Mouse (Mus musculus) heart, embryonic 16.5 days (tissue): ENCODE results near the gene Rgs9bp. TPM values are rescaled to one million over a fixed set of nuclear protein-coding genes. Genes with fewer than 3 reads are reported as not detected.

Experiments
- ATAC-seq: fragments of 200-750 bp; cut with Nextera tagmentation; replicated peaks from 2 replicates; pipeline ENCODE4 v1.8.0; 2017; ENCODE audit warnings: moderate number of reproducible peaks; ENCODE audit not compliant: insufficient read depth, low FRiP score; ENCODE audit errors: extremely low read depth
- H3K27ac ChIP-seq: fragments of 300-500 bp; sonication (generic); 2 replicates; pipeline ENCODE4 v1.5.1; 2014; ENCODE audit warnings: mild to moderate bottlenecking, low read length, control low read depth, moderate library complexity
- H3K27me3 ChIP-seq: fragments of 300-500 bp; sonication (generic); 2 replicates; pipeline ENCODE4 v1.6.1; 2014; ENCODE audit warnings: low read length, mixed read lengths; ENCODE audit not compliant: control insufficient read depth, insufficient read depth
- H3K36me3 ChIP-seq: fragments of 300-500 bp; sonication (generic); 2 replicates; pipeline ENCODE4 v1.6.1; 2014; ENCODE audit not compliant: control insufficient read depth, insufficient read depth
- H3K4me1 ChIP-seq: fragments of 300-500 bp; sonication (generic); 2 replicates; pipeline ENCODE4 v1.6.1; 2014; ENCODE audit warnings: low read length, mixed read lengths; ENCODE audit not compliant: control insufficient read depth, insufficient read depth
- H3K4me2 ChIP-seq: fragments of 300-500 bp; sonication (generic); 2 replicates; pipeline ENCODE4 v1.6.1; 2014; ENCODE audit warnings: low read depth, mild to moderate bottlenecking, control low read depth, low read length
- H3K4me3 ChIP-seq: fragments of 300-500 bp; sonication (generic); 2 replicates; pipeline ENCODE4 v1.5.1; 2014; ENCODE audit warnings: mild to moderate bottlenecking, control low read depth, low read length
- H3K9ac ChIP-seq: fragments of 300-500 bp; sonication (generic); 2 replicates; pipeline ENCODE4 v1.6.1; 2014; ENCODE audit warnings: low read length, control low read depth
- H3K9me3 ChIP-seq: fragments of 300-500 bp; sonication (generic); replicated peaks from 2 replicates; pipeline ENCODE4 v1.6.1; 2016; ENCODE audit warnings: low read length; ENCODE audit not compliant: control insufficient read depth
- WGBS: fragments of 180-500 bp; shearing (Covaris S2); extraction: QIAGEN DNeasy Blood & Tissue Kit; methylation state at CpG from one replicate; pipeline ENCODE4 v1.1.7; 2014; 5-methylcytosine and 5-hydroxymethylcytosine counted together
- polyA plus RNA-seq: library from polyadenylated mRNA; unstranded; fragments of >200 nt; fragmentation: Nextera tagmentation; extraction: Ambion mirVana; gene quantifications from 2 replicates; pipeline ENCODE4 v1.2.1, GENCODE M21; 2015

Rgs9bp gene
- polyA plus RNA-seq, 1 experiment from 2014 or later, result 0.35 TPM

DNA sequence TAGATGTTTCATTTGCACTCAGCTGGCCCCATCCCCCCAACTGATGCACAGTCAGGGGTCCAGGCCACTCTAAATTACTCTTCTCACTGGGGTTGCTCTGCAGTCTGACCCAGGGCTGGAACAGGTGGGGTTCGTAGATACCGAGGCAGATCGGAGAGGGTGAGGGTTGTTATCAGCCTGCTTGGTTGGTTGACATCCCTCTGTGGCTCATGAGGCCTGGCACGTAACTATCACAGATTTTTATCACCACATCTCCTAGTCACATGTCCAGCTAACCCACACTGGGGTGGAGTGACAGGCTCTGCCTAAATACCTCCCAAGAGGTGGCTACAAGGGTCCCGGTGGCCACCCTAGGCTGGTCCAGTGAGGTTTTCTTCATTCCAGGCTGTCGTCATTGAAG lies 15.7 kb upstream of the Rgs9bp start:
- Histone ChIP-seq H3K9ac (no peak overlapping the region), H3K4me1 (no peaks in the 10 kb centered on the region), H3K4me2 (no peak overlapping the region), H3K36me3 (peaks cover 17% of the 10 kb centered on the region), H3K4me3 (no peak overlapping the region), H3K27ac (no peak overlapping the region), H3K9me3 (no peaks in the 10 kb centered on the region), H3K27me3 (no peaks in the 10 kb centered on the region)
- 75% methylated on average over 6 of the region's 6 CpGs for WGBS
- ATAC-seq, result no peak

DNA sequence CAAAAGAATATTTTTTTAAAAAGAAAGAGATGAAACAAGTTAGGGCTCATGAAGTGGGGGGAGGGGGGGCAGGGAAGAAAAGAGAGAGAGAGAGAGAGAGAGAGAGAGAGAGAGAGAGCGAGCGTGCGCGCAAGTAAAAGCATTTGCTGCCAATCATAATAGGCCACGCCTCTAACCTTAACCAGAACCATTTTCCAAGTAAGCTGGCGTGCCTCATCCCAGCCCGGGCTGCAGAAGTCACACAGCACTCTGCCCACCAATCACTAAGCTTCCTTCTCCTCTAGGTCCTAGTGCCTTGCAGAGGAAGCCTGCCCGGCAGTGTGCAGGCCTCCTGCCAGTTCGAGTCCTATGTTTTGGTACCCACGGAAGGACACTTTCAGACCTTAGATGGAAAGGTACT lies 14.6 kb upstream of the Rgs9bp start:
- H3K36me3 ChIP-seq, result peaks cover 21% of the 10 kb centered on the region
- ATAC-seq, result no peak
- 89% methylated on average over 10 of the region's 10 CpGs for WGBS

DNA sequence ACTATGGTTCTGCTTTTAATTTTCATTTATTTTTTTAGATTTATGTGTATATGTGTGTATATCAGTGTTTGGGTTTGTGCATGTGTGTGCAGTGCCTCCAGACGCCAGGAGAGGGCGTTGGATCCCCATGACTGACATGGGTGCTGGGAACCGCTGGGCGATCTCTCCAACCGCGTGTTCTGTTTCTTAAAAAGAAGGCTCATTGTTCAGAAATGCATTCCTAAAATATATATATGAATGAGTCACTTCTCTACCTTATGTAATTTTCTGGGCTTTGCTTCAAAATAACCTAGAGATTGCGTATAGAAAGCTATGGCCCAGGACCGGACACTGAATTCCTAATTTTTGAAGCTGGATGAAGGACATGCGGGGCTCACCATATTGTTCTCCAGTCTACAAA lies 14.1 kb upstream of the Rgs9bp start:
- no peak for ATAC-seq
- Histone ChIP-seq H3K9ac (no peak overlapping the region), H3K9me3 (no peaks in the 10 kb centered on the region), H3K4me2 (no peak overlapping the region), H3K4me3 (no peak overlapping the region), H3K27me3 (no peaks in the 10 kb centered on the region), H3K36me3 (peaks cover 21% of the 10 kb centered on the region), H3K27ac (no peak overlapping the region), H3K4me1 (no peaks in the 10 kb centered on the region)
- WGBS, result 87% methylated on average over 9 of the region's 9 CpGs

More for the DNA sequence above, 14.6 kb upstream of the Rgs9bp start:
- Histone ChIP-seq H3K27ac (no peak overlapping the region), H3K9me3 (no peaks in the 10 kb centered on the region), H3K27me3 (no peaks in the 10 kb centered on the region), H3K4me3 (no peak overlapping the region), H3K9ac (no peak overlapping the region), H3K4me1 (no peaks in the 10 kb centered on the region), H3K4me2 (no peak overlapping the region)

DNA sequence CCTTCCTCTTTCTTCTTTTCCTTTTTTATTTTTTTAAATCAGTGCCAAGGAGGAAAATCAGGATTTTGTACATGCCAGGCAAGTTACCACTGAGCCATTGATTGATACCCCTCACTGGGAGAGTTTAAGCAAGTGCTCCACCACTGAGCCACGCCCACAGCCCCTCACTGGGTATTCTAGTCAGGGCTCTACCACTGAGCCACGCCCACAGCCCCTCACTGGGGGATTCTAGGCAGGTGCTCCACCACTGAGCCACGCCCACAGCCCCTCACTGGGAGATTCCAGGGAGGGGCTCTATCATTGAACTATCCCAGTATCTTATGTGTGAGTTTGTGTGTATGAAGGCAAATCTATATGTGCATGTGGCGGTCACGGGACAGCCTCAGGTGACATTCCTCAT lies 8.9 kb upstream of the Rgs9bp start:
- Histone ChIP-seq H3K4me1 (0 out of 2 replicates have a peak, but pooled peaks cover 2% of the 10 kb centered on the region), H3K27ac (no peak overlapping the region), H3K9me3 (no peaks in the 10 kb centered on the region), H3K36me3 (peaks cover 16% of the 10 kb centered on the region), H3K4me2 (no peak overlapping the region), H3K4me3 (no peak overlapping the region), H3K27me3 (no peaks in the 10 kb centered on the region), H3K9ac (no peak overlapping the region)
- ATAC-seq, result no peak
- 88% methylated on average over 5 of the region's 5 CpGs for WGBS

DNA sequence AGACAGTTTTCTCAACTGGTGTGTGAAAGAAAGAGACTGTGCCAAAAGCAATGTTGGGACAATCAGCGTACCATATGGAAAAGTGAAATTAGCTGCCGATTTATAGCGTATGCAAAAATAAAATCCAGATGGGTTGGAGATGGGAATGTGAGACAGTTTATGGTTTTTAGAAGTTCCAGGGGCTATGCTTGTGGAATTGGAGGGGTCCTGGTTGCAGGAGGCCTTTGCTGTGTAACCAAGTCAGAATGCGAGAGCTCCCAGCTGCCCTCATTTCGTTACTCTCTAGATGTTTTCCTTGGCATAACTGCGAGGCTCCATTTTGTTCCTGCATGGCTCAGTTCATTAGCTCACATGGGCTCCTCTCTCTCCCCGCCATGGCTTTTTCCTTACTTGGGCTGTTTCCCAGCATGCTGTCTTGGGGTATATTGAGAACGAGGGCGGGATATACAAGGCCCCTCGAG lies 5.4 kb upstream of the Rgs9bp start:
- H3K27ac ChIP-seq, result peak overlapping the region; percentile 59
- no peak overlapping the region for H3K9ac ChIP-seq
- no peak overlapping the region for H3K4me3 ChIP-seq
- H3K4me2 ChIP-seq, result no peak overlapping the region
- WGBS, result 82% methylated on average over 10 of the region's 10 CpGs
- no peaks in the 10 kb centered on the region for H3K9me3 ChIP-seq
- H3K4me1 ChIP-seq, result peaks cover 17% of the 10 kb centered on the region
- H3K27me3 ChIP-seq, result no peaks in the 10 kb centered on the region
- no peak for ATAC-seq
- peaks cover 16% of the 10 kb centered on the region for H3K36me3 ChIP-seq

DNA sequence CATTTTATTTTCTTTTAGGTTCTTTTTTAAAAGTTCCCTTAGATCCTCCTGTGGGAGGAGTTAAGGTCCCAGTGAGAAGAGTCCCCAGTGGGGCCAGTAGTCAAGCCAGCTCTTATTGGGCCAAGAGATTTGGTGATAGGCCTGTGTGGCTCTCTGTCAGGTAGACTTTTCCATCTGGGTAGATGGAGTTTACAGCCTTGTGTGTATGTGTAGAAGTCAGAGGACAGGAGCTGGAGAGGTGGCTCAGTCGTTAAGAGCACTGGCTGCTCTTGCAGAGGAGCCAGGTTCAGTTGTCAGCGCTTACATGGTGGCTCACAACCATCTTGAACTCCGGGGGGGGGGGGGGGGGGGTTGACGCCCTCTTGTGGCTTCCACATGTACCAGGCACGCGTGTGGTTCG lies 4.1 kb upstream of the Rgs9bp start:
- Histone ChIP-seq H3K27ac (no peak overlapping the region), H3K9ac (no peak overlapping the region), H3K9me3 (no peaks in the 10 kb centered on the region), H3K4me3 (no peak overlapping the region), H3K27me3 (no peaks in the 10 kb centered on the region), H3K4me1 (peaks cover 17% of the 10 kb centered on the region), H3K4me2 (no peak overlapping the region), H3K36me3 (peaks cover 13% of the 10 kb centered on the region)
- WGBS, result 75% methylated on average over 6 of the region's 7 CpGs
- no peak for ATAC-seq

- Histone ChIP-seq H3K9ac (no peak overlapping the region), H3K27me3 (peaks cover under 1% of the 10 kb centered on the region; the same call in 1 of the 2 replicates), H3K27ac (no peak overlapping the region), H3K9me3 (no peaks in the 10 kb centered on the region), H3K4me3 (no peak overlapping the region), H3K4me2 (no peak overlapping the region), H3K36me3 (peaks cover 10% of the 10 kb centered on the region), H3K4me1 (peaks cover 21% of the 10 kb centered on the region)
- ATAC-seq, result no peak
- WGBS, result 75% methylated on average over 9 of the region's 9 CpGs
Observed at GRCm38 (mm10) chr7:35588680-35589428, 3.5 kb upstream of the Rgs9bp start.

GRCm38 (mm10) chr7:35587728-35588127 lies 2.3 kb upstream of the Rgs9bp start:
- Histone ChIP-seq H3K27ac (no peak overlapping the region), H3K9ac (no peak overlapping the region), H3K4me3 (no peak overlapping the region), H3K27me3 (peaks cover 7% of the 10 kb centered on the region), H3K9me3 (no peaks in the 10 kb centered on the region), H3K4me2 (no peak overlapping the region), H3K36me3 (no peaks in the 10 kb centered on the region; the same call in none of the 2 replicates), H3K4me1 (peaks cover 21% of the 10 kb centered on the region)
- WGBS, result 72% methylated on average over 5 of the region's 5 CpGs
- no peak for ATAC-seq

GRCm38 (mm10) chr7:35586906-35587445 lies 1.6 kb upstream of the Rgs9bp start:
- H3K27ac ChIP-seq, result no peak overlapping the region
- peak overlapping the region; percentile 88 for H3K9ac ChIP-seq
- peak overlapping the region; percentile 97 for H3K4me3 ChIP-seq
- H3K4me1 ChIP-seq, result peaks cover 21% of the 10 kb centered on the region
- no peaks in the 10 kb centered on the region for H3K9me3 ChIP-seq
- no peaks in the 10 kb centered on the region; the same call in 1 of the 2 replicates for H3K36me3 ChIP-seq
- H3K4me2 ChIP-seq, result peak overlapping the region; percentile 96
- H3K27me3 ChIP-seq, result peaks cover 10% of the 10 kb centered on the region
- no peak for ATAC-seq
- WGBS, result 20% methylated on average over 15 of the region's 15 CpGs
